Mouse (Mus musculus) embryo, embryonic 10.5 days (tissue): Measurements from ENCODE around the gene Kdm6a.

ENCODE experiments used
- DNase-seq: peaks from one replicate; pipeline ENCODE4 v3.0.0-alpha.2; 2015; ENCODE audit warnings: low spot score

Gene Kdm6a

GRCm38 (mm10) chrX:18162192-18162857 is at the start of gene Kdm6a:
Kdm6a (plus strand) TSS chrX:18162575.
- peak; percentile 97 for DNase-seq

GRCm38 (mm10) chrX:18145557-18145956 is 16.8 kb upstream of the Kdm6a start, which contains the start of gene Dusp21:
Dusp21 (plus strand) TSS chrX:18145857.
- DNase-seq, result no peak

GRCm38 (mm10) chrX:18160734-18161442 is 1.5 kb upstream of the Kdm6a start:
- no peak for DNase-seq

GRCm38 (mm10) chrX:18161796-18162191 is 581 bp upstream of the Kdm6a start:
- no peak for DNase-seq

GRCm38 (mm10) chrX:18162861-18163731 is 721 bp downstream of the Kdm6a start:
- peak; percentile 62 for DNase-seq

- DNase-seq, result peak; percentile 69
These were observed 1.7 kb downstream of the Kdm6a start for GRCm38 (mm10) chrX:18163917-18164624.

- DNase-seq, result no peak
These were observed 2.7 kb downstream of the Kdm6a start for GRCm38 (mm10) chrX:18165121-18165520.

GRCm38 (mm10) chrX:18166961-18167360 is 4.6 kb downstream of the Kdm6a start:
- DNase-seq, result no peak

- no peak for DNase-seq
These were observed 6.6 kb downstream of the Kdm6a start for GRCm38 (mm10) chrX:18168940-18169339.

GRCm38 (mm10) chrX:18174831-18175230 is 12.5 kb downstream of the Kdm6a start:
- no peak for DNase-seq

- DNase-seq, result no peak
These were observed 15.4 kb downstream of the Kdm6a start for GRCm38 (mm10) chrX:18177803-18178202.

GRCm38 (mm10) chrX:18179492-18179891 is 17.1 kb downstream of the Kdm6a start:
- no peak for DNase-seq

GRCm38 (mm10) chrX:18187203-18187602 is 24.8 kb downstream of the Kdm6a start:
- DNase-seq, result no peak

- DNase-seq, result no peak
These were observed 25.9 kb downstream of the Kdm6a start for GRCm38 (mm10) chrX:18188293-18188692.

- no peak for DNase-seq
These were observed 77.2 kb downstream of the Kdm6a start for GRCm38 (mm10) chrX:18239572-18239971.

- DNase-seq, result no peak
These were observed 88.2 kb downstream of the Kdm6a start for GRCm38 (mm10) chrX:18250621-18251020.

GRCm38 (mm10) chrX:18254767-18255166 is 92.4 kb downstream of the Kdm6a start:
- DNase-seq, result peak; percentile 68

GRCm38 (mm10) chrX:18258238-18258809 is 95.9 kb downstream of the Kdm6a start:
- DNase-seq, result no peak

- DNase-seq, result no peak
These were observed 116.2 kb downstream of the Kdm6a start for GRCm38 (mm10) chrX:18278561-18278960.

GRCm38 (mm10) chrX:18280134-18280533 is 117.8 kb downstream of the Kdm6a start:
- no peak for DNase-seq
